Mouse (Mus musculus): Measurements from ENCODE around the gene C2cd2. TPM values are rescaled to one million over a fixed set of nuclear protein-coding genes. Genes with fewer than 3 reads are reported as not detected.
"Not testable (repeated sequence)": the region's sequence is repeated elsewhere in the genome, so short reads cannot be mapped to it uniquely, and the experiment has no call there.

Gene C2cd2
- polyA plus RNA-seq, 1 experiment = 10.0 TPM

DNA sequence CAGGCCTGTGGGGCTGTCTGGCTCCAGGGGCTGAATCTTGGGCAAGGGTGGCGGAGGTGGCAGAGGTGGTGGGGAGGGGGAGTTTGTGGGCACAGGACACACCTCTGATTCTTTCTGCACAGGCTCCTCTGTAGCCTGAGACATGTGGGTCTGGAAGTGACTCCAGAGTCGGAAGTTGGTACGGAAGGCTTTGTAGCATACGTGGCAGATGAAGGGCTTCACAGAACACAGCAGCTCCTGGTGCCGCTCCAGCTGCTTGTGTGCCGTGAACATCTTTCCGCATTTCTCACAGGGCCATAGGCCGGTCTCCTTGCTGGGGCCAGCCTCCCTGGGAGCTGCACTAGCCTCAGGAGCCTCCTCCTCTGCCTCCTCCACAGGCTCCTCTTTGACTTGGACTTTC lies 12.3 kb downstream of the C2cd2 start:
- Histone ChIP-seq H3K4me3 (ENCODE audit: insufficient read depth, low read length) (no peak overlapping the region), H3K4me1 (ENCODE audit: control insufficient read depth, insufficient read depth, low read length) (no peaks in the 10 kb centered on the region), H3K27ac (ENCODE audit: insufficient read depth, low read length) (no peak overlapping the region)
- TF ChIP-seq POLR2A (IDR thresholded peaks at IDR 0.05; ENCODE audit: extremely low read depth, insufficient read depth, low read length) (no peak), CTCF (IDR thresholded peaks at IDR 0.05; ENCODE audit: extremely low read depth, insufficient read depth, low read length) (no peak)

DNA sequence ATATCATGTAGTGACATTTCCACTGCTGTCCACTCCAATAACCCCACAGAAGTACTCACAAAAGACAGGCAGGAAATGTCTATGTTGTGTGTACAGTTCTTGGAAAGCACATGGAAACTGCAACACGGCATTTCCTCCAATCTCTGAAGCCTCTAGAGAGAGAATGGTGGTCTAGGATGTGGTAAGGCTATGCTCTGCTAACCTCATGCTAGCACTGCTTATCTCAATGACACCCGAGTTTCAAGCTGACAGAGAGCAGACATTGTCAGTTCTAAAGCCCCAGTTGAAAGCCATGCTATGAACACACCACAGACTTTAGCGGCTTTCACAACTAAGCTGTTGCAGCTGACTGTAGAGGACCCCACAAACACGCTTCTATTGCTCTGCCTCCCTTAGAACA lies 13.6 kb downstream of the C2cd2 start:
- TF ChIP-seq POLR2A (IDR thresholded peaks at IDR 0.05; ENCODE audit: extremely low read depth, insufficient read depth, low read length) (no peak), CTCF (IDR thresholded peaks at IDR 0.05; ENCODE audit: extremely low read depth, insufficient read depth, low read length) (no peak)

DNA sequence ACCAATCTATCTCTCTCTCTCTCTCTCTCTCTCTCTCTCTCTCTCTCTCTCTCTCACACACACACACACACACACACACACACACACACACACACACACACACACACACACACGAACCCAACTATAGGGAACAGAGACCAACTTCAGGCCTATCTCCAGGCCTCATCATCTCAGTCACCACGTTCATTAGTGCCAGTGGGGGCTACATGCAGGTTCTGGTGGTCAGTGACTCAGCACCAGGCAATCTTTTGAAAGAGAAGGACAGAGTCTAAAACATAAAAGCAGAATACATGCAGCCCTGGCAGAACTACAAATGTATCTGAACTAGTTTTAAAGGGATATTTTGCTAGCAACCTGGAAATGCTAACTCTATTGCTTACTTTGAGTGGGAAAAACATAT lies 15.4 kb downstream of the C2cd2 start:
- not testable (repeated sequence) for H3K4me1 ChIP-seq (ENCODE audit: control insufficient read depth, insufficient read depth, low read length); H3K4me3 ChIP-seq (ENCODE audit: insufficient read depth, low read length); H3K27ac ChIP-seq (ENCODE audit: insufficient read depth, low read length)

More for the DNA sequence above, 13.6 kb downstream of the C2cd2 start:
- Histone ChIP-seq H3K27ac (ENCODE audit: insufficient read depth, low read length) (no peak overlapping the region), H3K4me3 (ENCODE audit: insufficient read depth, low read length) (no peak overlapping the region), H3K4me1 (ENCODE audit: control insufficient read depth, insufficient read depth, low read length) (no peaks in the 10 kb centered on the region)

DNA sequence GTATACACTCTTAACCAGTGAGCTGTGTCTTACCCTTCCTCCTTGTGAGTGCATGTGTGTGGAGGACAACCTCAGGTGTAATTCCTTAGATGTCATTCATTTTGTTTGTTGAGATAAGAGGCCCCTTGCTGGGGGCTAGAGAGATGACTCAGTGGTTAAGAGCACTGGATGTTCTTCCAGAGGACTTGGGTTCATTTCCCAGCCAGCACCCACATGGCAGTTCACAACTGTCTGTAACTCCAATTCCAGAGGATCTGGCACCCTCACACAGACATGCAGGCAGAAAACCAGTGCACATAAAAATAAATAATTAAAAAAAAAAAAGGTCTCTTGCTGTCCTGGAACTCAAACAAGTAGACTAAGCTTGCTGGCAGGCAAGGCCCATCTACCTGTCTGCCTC lies 20.6 kb downstream of the C2cd2 start:
- TF ChIP-seq CTCF (IDR thresholded peaks at IDR 0.05; ENCODE audit: extremely low read depth, insufficient read depth, low read length) = no peak
- TF ChIP-seq POLR2A (IDR thresholded peaks at IDR 0.05; ENCODE audit: extremely low read depth, insufficient read depth, low read length) = no peak
- Histone ChIP-seq H3K27ac (ENCODE audit: insufficient read depth, low read length) (no peak overlapping the region), H3K4me3 (ENCODE audit: insufficient read depth, low read length) (no peak overlapping the region), H3K4me1 (ENCODE audit: control insufficient read depth, insufficient read depth, low read length) (no peaks in the 10 kb centered on the region)

DNA sequence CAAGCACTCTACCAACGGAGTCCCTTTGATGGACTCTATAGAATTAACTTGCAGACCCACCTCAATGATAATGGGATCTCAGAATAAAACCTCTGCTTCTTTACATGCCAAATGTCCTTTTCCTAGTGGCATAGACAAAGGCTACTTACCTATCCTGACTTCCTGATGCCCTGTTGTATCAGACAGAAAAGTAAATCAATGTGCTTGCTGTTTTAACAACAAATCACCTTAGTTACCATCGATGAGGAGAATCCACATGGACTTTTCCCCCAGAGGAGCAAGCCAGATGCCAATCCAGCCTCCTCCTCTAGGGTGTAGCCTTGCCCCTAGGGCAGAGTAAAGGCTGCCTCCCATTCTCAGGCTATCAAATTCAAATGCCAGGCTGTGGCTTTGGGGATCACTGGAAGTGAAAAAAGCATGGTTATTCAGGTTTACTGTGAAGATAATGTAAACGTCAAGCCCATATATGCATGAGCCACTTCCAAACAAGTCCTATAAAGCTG lies 21.9 kb downstream of the C2cd2 start:
- no peak overlapping the region for H3K27ac ChIP-seq (ENCODE audit: insufficient read depth, low read length)
- no peaks in the 10 kb centered on the region for H3K4me1 ChIP-seq (ENCODE audit: control insufficient read depth, insufficient read depth, low read length)
- TF ChIP-seq POLR2A (IDR thresholded peaks at IDR 0.05; ENCODE audit: extremely low read depth, insufficient read depth, low read length) (no peak), CTCF (IDR thresholded peaks at IDR 0.05; ENCODE audit: extremely low read depth, insufficient read depth, low read length) (no peak)

DNA sequence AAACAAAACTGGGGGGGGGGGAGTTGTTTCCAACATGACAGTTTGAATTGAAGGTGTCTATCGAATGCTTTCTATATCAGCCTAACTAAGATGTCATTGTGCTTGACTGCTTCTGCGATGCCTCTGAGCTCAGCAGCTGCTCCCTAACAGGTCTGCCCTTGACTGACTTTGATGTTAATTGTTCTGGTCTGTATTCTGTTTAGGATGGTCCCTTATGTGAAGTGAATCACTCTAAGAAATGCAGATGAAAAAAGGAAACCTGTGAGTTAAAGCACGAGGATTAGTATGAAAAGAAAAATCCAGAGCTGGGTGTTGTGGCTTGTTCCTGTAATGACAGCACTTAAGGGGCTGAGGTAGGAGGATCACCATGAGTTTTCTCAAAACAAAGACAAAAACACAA lies 26.6 kb downstream of the C2cd2 start:
- Histone ChIP-seq H3K27ac (ENCODE audit: insufficient read depth, low read length) (no peak overlapping the region), H3K4me3 (ENCODE audit: insufficient read depth, low read length) (no peak overlapping the region), H3K4me1 (ENCODE audit: control insufficient read depth, insufficient read depth, low read length) (no peaks in the 10 kb centered on the region)
- TF ChIP-seq POLR2A (IDR thresholded peaks at IDR 0.05; ENCODE audit: extremely low read depth, insufficient read depth, low read length) = no peak
- TF ChIP-seq CTCF (IDR thresholded peaks at IDR 0.05; ENCODE audit: extremely low read depth, insufficient read depth, low read length) = no peak

More for the DNA sequence above, 21.9 kb downstream of the C2cd2 start:
- H3K4me3 ChIP-seq (ENCODE audit: insufficient read depth, low read length) = no peak overlapping the region

DNA sequence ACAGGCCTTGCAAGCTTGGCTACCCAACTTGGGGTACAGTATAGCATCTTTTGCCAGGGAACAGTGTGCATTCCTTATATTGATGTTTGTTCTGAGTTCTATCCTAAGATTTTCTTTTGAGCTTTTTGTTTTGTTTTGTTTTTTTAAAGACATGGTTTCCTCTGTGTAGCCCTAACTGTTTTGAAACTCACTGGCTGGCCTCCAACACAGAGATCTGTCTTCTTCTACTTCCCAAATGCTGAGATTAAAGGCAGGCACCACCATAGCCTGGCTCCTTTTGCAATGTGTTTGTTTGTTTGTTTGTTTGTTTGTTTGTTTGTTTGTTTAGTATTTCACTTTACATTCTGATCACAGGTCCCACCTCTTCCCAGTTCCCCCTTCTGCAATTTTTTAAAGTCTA lies 32.2 kb downstream of the C2cd2 start:
- Histone ChIP-seq H3K4me1 (ENCODE audit: control insufficient read depth, insufficient read depth, low read length) (no peaks in the 10 kb centered on the region), H3K4me3 (ENCODE audit: insufficient read depth, low read length) (no peak overlapping the region), H3K27ac (ENCODE audit: insufficient read depth, low read length) (no peak overlapping the region)
- TF ChIP-seq POLR2A (IDR thresholded peaks at IDR 0.05; ENCODE audit: extremely low read depth, insufficient read depth, low read length) = no peak
- no peak for TF ChIP-seq CTCF (IDR thresholded peaks at IDR 0.05; ENCODE audit: extremely low read depth, insufficient read depth, low read length)

DNA sequence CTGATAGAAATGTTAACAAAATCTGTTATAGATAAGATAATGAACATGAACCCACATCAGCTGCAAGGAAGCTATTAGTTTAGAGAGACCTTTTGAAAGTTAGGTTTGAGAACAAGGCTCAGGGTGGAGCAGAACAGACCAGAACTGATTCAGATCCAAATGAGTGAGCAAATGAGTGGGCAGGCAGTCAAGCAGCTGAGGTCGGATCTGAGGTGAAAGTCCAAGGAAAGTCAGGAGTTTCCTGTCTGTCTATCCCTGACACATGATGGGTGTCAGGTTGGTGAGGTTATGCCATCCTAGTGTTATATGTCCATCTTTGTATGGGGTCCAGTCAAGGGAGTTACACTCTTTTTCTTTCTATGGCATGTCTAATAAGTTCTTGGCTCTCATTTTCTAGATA lies 32.9 kb downstream of the C2cd2 start:
- H3K4me3 ChIP-seq (ENCODE audit: insufficient read depth, low read length) = no peak overlapping the region
- no peak for TF ChIP-seq POLR2A (IDR thresholded peaks at IDR 0.05; ENCODE audit: extremely low read depth, insufficient read depth, low read length)
- no peak for TF ChIP-seq CTCF (IDR thresholded peaks at IDR 0.05; ENCODE audit: extremely low read depth, insufficient read depth, low read length)
- no peaks in the 10 kb centered on the region for H3K4me1 ChIP-seq (ENCODE audit: control insufficient read depth, insufficient read depth, low read length)
- H3K27ac ChIP-seq (ENCODE audit: insufficient read depth, low read length) = no peak overlapping the region

DNA sequence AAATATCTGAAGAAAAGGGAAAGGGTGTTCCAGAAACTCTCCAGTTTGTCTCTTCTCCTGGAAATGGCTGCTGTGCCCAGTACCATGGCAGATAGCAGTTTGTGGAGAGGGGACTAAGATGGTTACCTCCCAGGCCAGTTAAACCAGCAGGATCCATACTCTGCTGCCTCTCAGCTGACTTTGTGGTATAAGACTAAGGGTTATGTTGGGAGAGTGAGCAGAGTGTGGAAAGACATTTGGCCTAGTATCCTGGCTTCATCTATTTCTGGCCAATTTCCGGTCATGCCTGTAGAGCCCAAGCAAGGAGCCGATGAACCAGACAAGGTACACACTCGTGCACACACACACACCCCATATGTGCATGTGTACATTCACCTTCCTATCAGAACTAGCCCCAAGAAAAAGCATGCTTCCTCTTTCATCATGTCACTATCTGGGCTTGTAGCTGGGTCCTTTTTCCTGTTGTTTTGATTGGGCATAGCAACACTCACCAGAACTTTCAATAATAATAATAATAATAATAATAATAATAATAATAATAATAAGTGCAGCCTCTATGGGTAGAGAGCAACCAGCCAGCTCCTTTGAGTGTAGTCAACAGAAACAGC lies 35.0 kb downstream of the C2cd2 start:
- H3K4me3 ChIP-seq (ENCODE audit: insufficient read depth, low read length) = no peak overlapping the region
- no peak for TF ChIP-seq CTCF (IDR thresholded peaks at IDR 0.05; ENCODE audit: extremely low read depth, insufficient read depth, low read length)
- TF ChIP-seq POLR2A (IDR thresholded peaks at IDR 0.05; ENCODE audit: extremely low read depth, insufficient read depth, low read length) = no peak
- H3K4me1 ChIP-seq (ENCODE audit: control insufficient read depth, insufficient read depth, low read length) = peaks cover 1% of the 10 kb centered on the region; the same call in 1 of the 2 replicates
- no peak overlapping the region for H3K27ac ChIP-seq (ENCODE audit: insufficient read depth, low read length)

DNA sequence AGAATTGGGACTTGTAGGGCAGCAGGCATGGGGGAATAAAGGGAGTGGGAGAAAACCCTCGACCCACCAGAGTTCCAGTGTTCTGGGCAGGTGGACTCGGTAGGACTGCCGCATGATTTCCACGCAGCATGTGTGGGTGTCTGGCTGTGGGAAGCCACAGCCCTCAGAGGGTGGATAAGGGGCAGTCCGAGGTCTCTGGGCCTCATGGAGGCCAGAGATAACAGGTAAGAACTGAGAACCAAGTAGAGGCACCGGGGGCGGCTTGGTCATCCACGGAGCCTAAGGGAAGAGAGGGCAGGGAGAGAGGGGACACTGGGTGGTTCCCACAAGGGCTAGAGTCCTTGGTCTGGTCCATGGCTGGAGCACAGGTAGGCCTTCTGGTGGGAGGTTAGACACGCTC lies 36.0 kb downstream of the C2cd2 start:
- peaks cover 1% of the 10 kb centered on the region; the same call in 1 of the 2 replicates for H3K4me1 ChIP-seq (ENCODE audit: control insufficient read depth, insufficient read depth, low read length)
- H3K4me3 ChIP-seq (ENCODE audit: insufficient read depth, low read length) = no peak overlapping the region
- no peak overlapping the region for H3K27ac ChIP-seq (ENCODE audit: insufficient read depth, low read length)
- TF ChIP-seq POLR2A (IDR thresholded peaks at IDR 0.05; ENCODE audit: extremely low read depth, insufficient read depth, low read length) (no peak), CTCF (IDR thresholded peaks at IDR 0.05; ENCODE audit: extremely low read depth, insufficient read depth, low read length) (no peak)
